Mouse (Mus musculus) left cerebral cortex, postnatal 14 days (tissue): ENCODE measurements around the gene Gm14597. TPM values are rescaled to one million over a fixed set of nuclear protein-coding genes. Genes with fewer than 3 reads are reported as not detected.
"Not testable (repeated sequence)": the region's sequence is repeated elsewhere in the genome, so short reads cannot be mapped to it uniquely, and the experiment has no call there.

ENCODE experiments used
- DNase-seq, 2 experiments: peaks; one replicate each; pipeline ENCODE4 v3.0.0; 2021 to 2022; ENCODE audit warnings: low spot score in 2 of 2, mixed read lengths in 1 of 2
- intact Hi-C: fragments of 180-260 bp; cut with DNase I; formaldehyde crosslinking; loops from one replicate; pipeline ENCODE4 v1.15.1; 2025
- long read RNA-seq, 2 experiments: library from polyadenylated mRNA; stranded (forward); transcript quantifications; one replicate each; pipeline ENCODE4 v2.0.0; 2021
- total RNA-seq, 2 experiments: library from RNA; stranded (reverse); gene quantifications; 2 replicates each; pipeline ENCODE4 v1.2.3; 2021

Gm14597 gene
- total RNA-seq = not detected
- long read RNA-seq, experiment 1 = 0 reads
- long read RNA-seq, experiment 2 = 0 reads

DNA sequence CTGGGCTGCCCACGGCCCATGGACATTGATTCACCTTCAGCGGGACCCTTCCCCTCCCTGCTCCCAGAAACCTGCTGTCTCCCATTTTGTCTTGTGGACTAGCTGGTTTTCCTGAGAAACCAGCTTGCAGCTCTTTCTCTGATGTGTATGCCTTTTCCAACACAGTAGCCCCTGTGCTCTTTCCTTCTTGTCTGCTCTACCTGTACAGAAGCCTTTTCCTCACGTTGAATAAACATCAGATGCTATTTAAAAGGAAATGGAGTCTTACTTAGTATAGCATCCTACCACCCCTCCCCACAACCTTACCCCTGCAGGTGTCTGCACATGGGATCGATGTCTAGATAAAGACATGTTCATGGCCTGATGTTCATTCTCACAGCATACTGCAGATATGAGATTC lies at the start of gene Gm14597:
Gene Gm14597, minus strand, starts transcription at position 101 of the 400 bp plus-strand sequence.
- DNase-seq = not testable (repeated sequence)
- intact Hi-C loops = loop anchor here (5.0 kb wide), 1 partner anchor 63 kb away; the partner anchor contains the start of gene Rtl8b

- DNase-seq, intact Hi-C loops: not testable (repeated sequence)
These were observed 44.1 kb upstream of the Gm14597 start for GRCm38 (mm10) chrX:53652917-53653316.

DNA sequence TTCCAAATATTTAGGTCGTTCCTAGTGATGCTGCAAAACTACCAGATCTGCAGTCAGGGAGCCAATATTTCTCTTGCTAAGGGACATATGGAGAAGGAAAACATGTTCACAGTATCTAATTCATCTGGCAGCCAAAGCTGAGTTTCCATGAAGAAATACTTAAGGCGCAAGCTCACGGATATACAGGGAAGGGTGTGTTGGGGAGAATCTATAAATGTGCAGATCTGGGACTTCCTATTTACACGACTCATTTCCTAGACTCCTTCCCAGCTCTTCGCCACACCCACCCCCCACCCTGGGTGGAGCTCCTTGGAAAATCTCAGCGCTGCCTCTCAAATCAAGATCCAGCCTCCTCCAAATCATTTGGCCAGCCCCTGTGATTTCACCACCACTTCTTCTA lies 37.1 kb upstream of the Gm14597 start:
- intact Hi-C loops = no loop called here

GRCm38 (mm10) chrX:53642980-53643961 lies 34.5 kb upstream of the Gm14597 start, which contains the start of gene Rtl8a:
Rtl8a (minus strand) TSS chrX:53643682.
- intact Hi-C loops = not testable (repeated sequence)
- DNase-seq = peak; percentile 65 to 68

More for the DNA sequence above, 37.1 kb upstream of the Gm14597 start:
- peak in 1 of 2 experiments; percentile 9 for DNase-seq

GRCm38 (mm10) chrX:53642604-53642979 lies 33.8 kb upstream of the Gm14597 start:
- intact Hi-C loops = not testable (repeated sequence)
- peak in 1 of 2 experiments; percentile 5 for DNase-seq

- DNase-seq, intact Hi-C loops: not testable (repeated sequence)
These were observed 29.3 kb upstream of the Gm14597 start for GRCm38 (mm10) chrX:53638107-53638506.

- intact Hi-C loops = not testable (repeated sequence)
These were observed 2.6 kb upstream of the Gm14597 start for GRCm38 (mm10) chrX:53611395-53611794.

GRCm38 (mm10) chrX:53610571-53610970 lies 1.8 kb upstream of the Gm14597 start:
- intact Hi-C loops = no loop called here
- DNase-seq = peak; percentile 83

More at GRCm38 (mm10) chrX:53611395-53611794, 2.6 kb upstream of the Gm14597 start:
- not testable (repeated sequence) for DNase-seq

DNA sequence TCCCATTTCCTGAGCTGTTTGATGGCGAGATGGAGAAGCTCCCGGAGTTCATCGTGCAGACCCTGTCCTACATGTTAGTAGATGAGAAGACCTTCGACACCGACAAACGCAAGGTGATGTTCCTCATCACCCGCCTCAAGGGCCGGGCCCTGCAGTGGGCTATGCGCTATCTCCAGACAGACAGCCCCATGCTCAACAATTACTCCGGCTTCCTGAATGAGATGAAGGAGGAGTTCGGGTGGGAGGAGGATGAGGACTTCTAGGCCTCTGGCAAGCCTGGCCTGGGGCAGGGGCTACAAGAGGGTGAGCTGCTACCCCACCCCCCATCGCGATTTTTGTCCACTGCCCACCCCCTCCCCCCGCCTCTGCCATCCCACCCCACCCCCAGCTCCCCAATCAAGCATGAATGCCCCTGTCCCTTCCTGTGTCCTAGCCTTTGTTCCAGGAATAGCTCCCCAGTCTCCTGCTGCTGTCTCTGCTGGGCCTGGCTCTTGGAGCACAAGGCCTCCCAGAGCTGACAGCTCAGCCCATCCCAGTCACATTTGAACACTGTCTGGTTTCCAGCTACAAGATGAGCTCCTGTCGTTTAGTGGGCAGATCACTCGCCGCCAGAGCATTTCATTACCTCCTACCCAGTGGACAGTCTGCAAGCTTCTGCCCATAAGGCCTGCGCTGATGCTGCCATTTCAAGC lies 511 bp downstream of the Gm14597 start:
- DNase-seq = peak; percentile 3 to 14
- intact Hi-C loops = loop anchor here (5.0 kb wide), 1 partner anchor 64 kb away; the partner anchor contains the start of gene Rtl8b

- intact Hi-C loops = loop anchor here (5.0 kb wide), 1 partner anchor 65 kb away; the partner anchor contains the start of gene Rtl8b
- peak; percentile 75 to 84 for DNase-seq
These were observed 1.3 kb downstream of the Gm14597 start, which contains the start of gene Rtl8c for GRCm38 (mm10) chrX:53607242-53608121. Rtl8c (plus strand) TSS chrX:53608032.

GRCm38 (mm10) chrX:53606176-53606575 lies 2.6 kb downstream of the Gm14597 start:
- DNase-seq = not testable (repeated sequence)
- intact Hi-C loops = loop anchor here (5.0 kb wide), 1 partner anchor 66 kb away; the partner anchor contains the start of gene Rtl8b

- peak; percentile 47 to 76 for DNase-seq
- intact Hi-C loops = not testable (repeated sequence)
These were observed 8.8 kb downstream of the Gm14597 start for GRCm38 (mm10) chrX:53599993-53600392.

GRCm38 (mm10) chrX:53583404-53583803 lies 25.4 kb downstream of the Gm14597 start:
- intact Hi-C loops, DNase-seq: not testable (repeated sequence)

DNA sequence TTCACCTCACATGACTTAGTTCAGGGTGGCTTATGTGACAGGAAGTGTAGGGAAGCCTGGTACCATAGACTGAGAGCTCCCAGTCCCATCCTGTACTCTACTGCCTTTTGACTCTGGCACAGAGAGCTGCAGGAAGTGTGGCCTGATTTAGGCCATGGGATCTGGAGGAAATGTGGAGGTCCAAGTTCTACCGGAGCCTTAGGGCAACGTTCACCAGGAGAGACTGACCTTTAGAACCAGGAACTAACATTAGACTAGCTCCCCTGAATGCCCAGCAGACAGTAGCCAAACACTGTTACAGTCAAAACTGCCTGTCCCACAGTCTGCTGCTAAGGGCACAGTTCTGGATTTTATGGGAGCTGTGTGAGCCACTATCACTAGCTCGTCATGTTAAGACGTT lies 27.4 kb downstream of the Gm14597 start:
- intact Hi-C loops = not testable (repeated sequence)

GRCm38 (mm10) chrX:53579311-53579710 lies 29.5 kb downstream of the Gm14597 start:
- no peak for DNase-seq
- intact Hi-C loops = no loop called here

More for the DNA sequence above, 27.4 kb downstream of the Gm14597 start:
- DNase-seq = not testable (repeated sequence)
